Mouse (Mus musculus): Measurements from ENCODE around the gene Slc6a11.

- TF ChIP-seq CTCF (IDR thresholded peaks at IDR 0.05; ENCODE audit: borderline replicate concordance, insufficient read depth, low read length): no peak
- no peak for TF ChIP-seq POLR2A (IDR thresholded peaks at IDR 0.05; ENCODE audit: low read depth, low read length)
Measured at GRCm38 (mm10) chr6:114295086-114295485, 164.0 kb downstream of the Slc6a11 start.

All from embryonic fibroblast, embryonic 13.5 days (primary cell).